23 mouse cellular contexts compared by ENCODE assay signal in genomic region chr7:112388363-112388875, GRCm38 (mm10). TPM values are rescaled to one million over a fixed set of nuclear protein-coding genes. Genes with fewer than 3 reads are reported as not detected.
DNase-seq lines count a peak whose midpoint lies in the region; ATAC-seq and TF ChIP-seq lines count a peak whose summit lies in the region.
"Had no signal": no experiment of that assay in that cellular context is flagged by ENCODE, and none has a peak within 500 bp of the region (broad histone marks: within the 10 kb centered on the region; RNA-seq: fewer than 3 reads in every experiment).

No protein-coding gene starts in this region.

- TF ChIP-seq EP300 in liver, postnatal 0 days (IDR thresholded peaks at IDR 0.05; ENCODE audit: low read depth), result no peak

- H3K27ac ChIP-seq in heart, embryonic 10.5 days, result 0 out of 2 replicates have a peak overlapping the region, but pooled peaks have one; percentile 29
- H3K27ac ChIP-seq in liver, postnatal 0 days (ENCODE audit: low read depth), result peak overlapping the region; percentile 81
- no peak overlapping the region for H3K27ac ChIP-seq in liver, embryonic 12.5 days
- H3K27ac ChIP-seq: embryonic facial prominence, embryonic 15.5 days; forebrain, embryonic 12.5 days; heart, embryonic 15.5 days; hindbrain, embryonic 10.5 days; intestine, embryonic 15.5 days had no signal

- ATAC-seq in liver, postnatal 0 days, result peak; percentile 85
- ATAC-seq in liver, embryonic 12.5 days, result no peak
- ATAC-seq in common myeloid progenitor, adult 5-6 weeks (replicated peaks; ENCODE audit: low read depth, poor library complexity, severe bottlenecking), result peak; percentile 74; the same call in 1 of the 2 replicates
- no peak for ATAC-seq in frontal cortex, adult (ENCODE audit: low TSS enrichment)
- ATAC-seq: forebrain, embryonic 16.5 days; intestine, embryonic 15.5 days had no signal

- no peaks in the 10 kb centered on the region for H3K27me3 ChIP-seq in heart, embryonic 10.5 days (ENCODE audit: insufficient read depth, poor library complexity, severe bottlenecking)
- H3K27me3 ChIP-seq in liver, postnatal 0 days (ENCODE audit: insufficient read depth, low read length), result no peaks in the 10 kb centered on the region
- peaks cover 17% of the 10 kb centered on the region; the same call in 1 of the 2 replicates for H3K27me3 ChIP-seq in liver, embryonic 12.5 days (replicated peaks)
- H3K27me3 ChIP-seq: CH12.LX; embryonic facial prominence, embryonic 15.5 days; heart, embryonic 15.5 days; intestine, embryonic 15.5 days had no signal

- H3K9ac ChIP-seq in liver, postnatal 0 days (replicated peaks), result no peak overlapping the region
- H3K9ac ChIP-seq in liver, embryonic 12.5 days, result no peak overlapping the region
- H3K9ac ChIP-seq: embryonic facial prominence, embryonic 15.5 days; forebrain, embryonic 12.5 days; heart, embryonic 15.5 days; hindbrain, embryonic 14.5 days; intestine, embryonic 15.5 days had no signal

- no peak overlapping the region for H3K4me3 ChIP-seq in heart, embryonic 10.5 days
- H3K4me3 ChIP-seq in liver, postnatal 0 days (ENCODE audit: low read depth, low read length), result no peak overlapping the region
- no peak overlapping the region for H3K4me3 ChIP-seq in liver, embryonic 12.5 days
- H3K4me3 ChIP-seq: embryonic facial prominence, embryonic 15.5 days; forebrain, embryonic 12.5 days; heart, embryonic 15.5 days; hindbrain, embryonic 10.5 days; intestine, embryonic 15.5 days had no signal

- H3K9me3 ChIP-seq in heart, embryonic 10.5 days, result no peaks in the 10 kb centered on the region
- H3K9me3 ChIP-seq in liver, postnatal 0 days (ENCODE audit: low read length), result no peaks in the 10 kb centered on the region
- H3K9me3 ChIP-seq in liver, embryonic 12.5 days (replicated peaks), result no peaks in the 10 kb centered on the region
- H3K9me3 ChIP-seq: embryonic facial prominence, embryonic 15.5 days; forebrain, embryonic 12.5 days; heart, embryonic 15.5 days; hindbrain, embryonic 10.5 days; intestine, embryonic 15.5 days had no signal

- WGBS in heart, embryonic 10.5 days, result 78% methylated on average over 5 of the region's 5 CpGs
- WGBS in liver, postnatal 0 days (ENCODE audit: insufficient replicate concordance), result 43% methylated on average over 5 of the region's 5 CpGs
- 26% methylated on average over 5 of the region's 5 CpGs for WGBS in liver, embryonic 12.5 days (ENCODE audit: insufficient replicate concordance)

- no peaks in the 10 kb centered on the region for H3K36me3 ChIP-seq in heart, embryonic 10.5 days
- H3K36me3 ChIP-seq in liver, postnatal 0 days (replicated peaks; ENCODE audit: insufficient read depth, low read length), result no peaks in the 10 kb centered on the region
- no peaks in the 10 kb centered on the region for H3K36me3 ChIP-seq in liver, embryonic 12.5 days
- H3K36me3 ChIP-seq: embryonic facial prominence, embryonic 15.5 days; forebrain, embryonic 12.5 days; heart, embryonic 15.5 days; hindbrain, embryonic 10.5 days; intestine, embryonic 15.5 days had no signal

- peaks cover 40% of the 10 kb centered on the region for H3K4me1 ChIP-seq in heart, embryonic 10.5 days
- peaks cover 17% of the 10 kb centered on the region for H3K4me1 ChIP-seq in liver, postnatal 0 days (ENCODE audit: insufficient read depth)
- no peaks in the 10 kb centered on the region for H3K4me1 ChIP-seq in liver, embryonic 12.5 days

- H3K4me2 ChIP-seq in liver, postnatal 0 days (ENCODE audit: low read depth, low read length), result no peak overlapping the region
- no peak overlapping the region for H3K4me2 ChIP-seq in liver, embryonic 12.5 days
- H3K4me2 ChIP-seq: embryonic facial prominence, embryonic 15.5 days; forebrain, embryonic 12.5 days; heart, embryonic 15.5 days; hindbrain, embryonic 14.5 days; intestine, embryonic 15.5 days had no signal

- TF ChIP-seq CTCF in liver, postnatal 0 days (IDR thresholded peaks at IDR 0.05; ENCODE audit: low read depth), result 0 out of 2 replicates have a peak, but pooled peaks have one; percentile 6

- DNase-seq in heart, embryonic 10.5 days (ENCODE audit: low spot score), result no peak
- no peak for DNase-seq in heart, postnatal 4 days
- DNase-seq in liver, postnatal 0 days, result no peak
- DNase-seq in layer of hippocampus, adult 11-12 months (ENCODE audit: low spot score), result no peak
- DNase-seq: adrenal gland, adult 8-10 months; adrenal gland, postnatal 36 days; cerebellum, adult 2 months; cerebellum, postnatal 10 days; embryo, embryonic 11 days; gastrocnemius, postnatal 14 days; heart, postnatal 14 days had no signal

RNA-seq across cellular contexts. Expression of gene Parva, which starts 38.9 kb away (rescaled TPM):
- 82.5 and 94.9 TPM in 2 replicates for polyA plus RNA-seq in heart, embryonic 10.5 days (2016; fragmentation: Nextera tagmentation; extraction: Ambion mirVana)
- 100 to 1,000 TPM; 115 to 118 TPM for total RNA-seq in heart, postnatal 4 days (2021)
- polyA plus RNA-seq in liver, postnatal 0 days (2015; fragmentation: Nextera tagmentation; extraction: Ambion mirVana), result 8.0 and 8.6 TPM in 2 replicates
- 13.2 and 13.6 TPM in 2 replicates for polyA plus RNA-seq in liver, embryonic 12.5 days (2016; fragmentation: Nextera tagmentation; extraction: Ambion mirVana)
- total RNA-seq in common myeloid progenitor, adult 5-6 weeks (2017), result not detected in 2 replicates
- total RNA-seq: granulocyte monocyte progenitor cell, adult 5-6 weeks had no signal

Comparison
In these comparisons a context has a peak if more than half of its experiments do, and no peak if none do; other contexts are left out.
1. ATAC-seq: peak in liver, postnatal 0 days (single experiment) and common myeloid progenitor, adult 5-6 weeks (single experiment); none in liver, embryonic 12.5 days (single experiment) and frontal cortex, adult (single experiment).